Mouse (Mus musculus): ENCODE measurements around the gene Phactr3. TPM values are rescaled to one million over a fixed set of nuclear protein-coding genes. Genes with fewer than 3 reads are reported as not detected.

Gene Phactr3
- polyA plus RNA-seq, 1 experiment from 2014 or later, result 11.7 TPM

GRCm38 (mm10) chr2:178129676-178130075, 10.9 kb downstream of the Phactr3 start:
- H3K4me3 ChIP-seq (ENCODE audit: low read depth, low read length), result no peak overlapping the region
- DNase-seq (ENCODE audit: low spot score, missing footprints), result no peak
- H3K27me3 ChIP-seq (ENCODE audit: control insufficient read depth, insufficient read depth, low read length), result no peaks in the 10 kb centered on the region
- H3K9ac ChIP-seq (ENCODE audit: low read length), result no peak overlapping the region
- WGBS, result 87% methylated on average over 2 of the region's 2 CpGs
- H3K4me1 ChIP-seq (ENCODE audit: control insufficient read depth, insufficient read depth, low read length), result no peaks in the 10 kb centered on the region
- no peaks in the 10 kb centered on the region for H3K36me3 ChIP-seq (ENCODE audit: control insufficient read depth, insufficient read depth, low read length)
- H3K27ac ChIP-seq (ENCODE audit: low read depth, low read length), result no peak overlapping the region
- H3K4me2 ChIP-seq, result no peak overlapping the region
- no peaks in the 10 kb centered on the region for H3K9me3 ChIP-seq (ENCODE audit: control insufficient read depth, low read length)
- no peak for ATAC-seq (ENCODE audit: low FRiP score)

GRCm38 (mm10) chr2:178130536-178130935, 11.8 kb downstream of the Phactr3 start:
- no peaks in the 10 kb centered on the region for H3K4me1 ChIP-seq (ENCODE audit: control insufficient read depth, insufficient read depth, low read length)
- no peak overlapping the region for H3K9ac ChIP-seq (ENCODE audit: low read length)
- H3K36me3 ChIP-seq (ENCODE audit: control insufficient read depth, insufficient read depth, low read length), result no peaks in the 10 kb centered on the region
- no peak overlapping the region for H3K4me2 ChIP-seq
- no peak overlapping the region for H3K27ac ChIP-seq (ENCODE audit: low read depth, low read length)
- DNase-seq (ENCODE audit: low spot score, missing footprints), result no peak
- no peaks in the 10 kb centered on the region for H3K9me3 ChIP-seq (ENCODE audit: control insufficient read depth, low read length)
- WGBS, result 94% methylated on average over 5 of the region's 5 CpGs
- no peaks in the 10 kb centered on the region for H3K27me3 ChIP-seq (ENCODE audit: control insufficient read depth, insufficient read depth, low read length)
- no peak overlapping the region for H3K4me3 ChIP-seq (ENCODE audit: low read depth, low read length)
- ATAC-seq (ENCODE audit: low FRiP score), result no peak

- DNase-seq (ENCODE audit: low spot score, missing footprints) (peak; percentile 31), ATAC-seq (ENCODE audit: low FRiP score) (no peak)
- Histone ChIP-seq H3K27ac (ENCODE audit: low read depth, low read length) (no peak overlapping the region), H3K4me3 (ENCODE audit: low read depth, low read length) (no peak overlapping the region), H3K9ac (ENCODE audit: low read length) (no peak overlapping the region), H3K27me3 (ENCODE audit: control insufficient read depth, insufficient read depth, low read length) (no peaks in the 10 kb centered on the region), H3K36me3 (ENCODE audit: control insufficient read depth, insufficient read depth, low read length) (no peaks in the 10 kb centered on the region), H3K4me2 (no peak overlapping the region), H3K4me1 (ENCODE audit: control insufficient read depth, insufficient read depth, low read length) (0 out of 2 replicates have a peak, but pooled peaks cover 2% of the 10 kb centered on the region), H3K9me3 (ENCODE audit: control insufficient read depth, low read length) (no peaks in the 10 kb centered on the region)
- 74% methylated on average over 5 of the region's 5 CpGs for WGBS
Observed at GRCm38 (mm10) chr2:178131011-178131410, 12.2 kb downstream of the Phactr3 start.

GRCm38 (mm10) chr2:178131606-178132365, 13.0 kb downstream of the Phactr3 start:
- DNase-seq (ENCODE audit: low spot score, missing footprints) (peak; percentile 51), ATAC-seq (ENCODE audit: low FRiP score) (no peak)
- no peak overlapping the region for H3K4me2 ChIP-seq
- H3K4me3 ChIP-seq (ENCODE audit: low read depth, low read length), result no peak overlapping the region
- H3K36me3 ChIP-seq (ENCODE audit: control insufficient read depth, insufficient read depth, low read length), result no peaks in the 10 kb centered on the region
- no peaks in the 10 kb centered on the region for H3K9me3 ChIP-seq (ENCODE audit: control insufficient read depth, low read length)
- H3K9ac ChIP-seq (ENCODE audit: low read length), result no peak overlapping the region
- WGBS, result 95% methylated on average over 5 of the region's 5 CpGs
- H3K27me3 ChIP-seq (ENCODE audit: control insufficient read depth, insufficient read depth, low read length), result no peaks in the 10 kb centered on the region
- no peak overlapping the region for H3K27ac ChIP-seq (ENCODE audit: low read depth, low read length)
- H3K4me1 ChIP-seq (ENCODE audit: control insufficient read depth, insufficient read depth, low read length), result 0 out of 2 replicates have a peak, but pooled peaks cover 2% of the 10 kb centered on the region

GRCm38 (mm10) chr2:178135713-178136112, 16.9 kb downstream of the Phactr3 start:
- Histone ChIP-seq H3K9me3 (ENCODE audit: control insufficient read depth, low read length) (no peaks in the 10 kb centered on the region), H3K4me3 (ENCODE audit: low read depth, low read length) (no peak overlapping the region), H3K27ac (ENCODE audit: low read depth, low read length) (no peak overlapping the region), H3K36me3 (ENCODE audit: control insufficient read depth, insufficient read depth, low read length) (no peaks in the 10 kb centered on the region), H3K4me2 (no peak overlapping the region), H3K4me1 (ENCODE audit: control insufficient read depth, insufficient read depth, low read length) (0 out of 2 replicates have a peak, but pooled peaks cover 2% of the 10 kb centered on the region), H3K27me3 (ENCODE audit: control insufficient read depth, insufficient read depth, low read length) (no peaks in the 10 kb centered on the region), H3K9ac (ENCODE audit: low read length) (no peak overlapping the region)
- 40% methylated on average over 4 of the region's 4 CpGs for WGBS
- ATAC-seq (ENCODE audit: low FRiP score) (no peak), DNase-seq (ENCODE audit: low spot score, missing footprints) (peak; percentile 41)

GRCm38 (mm10) chr2:178137518-178137917, 18.7 kb downstream of the Phactr3 start:
- H3K36me3 ChIP-seq (ENCODE audit: control insufficient read depth, insufficient read depth, low read length), result no peaks in the 10 kb centered on the region
- no peak for ATAC-seq (ENCODE audit: low FRiP score)
- WGBS, result 8% methylated on average over 3 of the region's 3 CpGs

GRCm38 (mm10) chr2:178141489-178141922, 22.7 kb downstream of the Phactr3 start:
- no peak overlapping the region for H3K27ac ChIP-seq (ENCODE audit: low read depth, low read length)
- no peaks in the 10 kb centered on the region for H3K36me3 ChIP-seq (ENCODE audit: control insufficient read depth, insufficient read depth, low read length)
- 0% methylated on average over 10 of the region's 10 CpGs for WGBS
- peaks cover 8% of the 10 kb centered on the region for H3K4me1 ChIP-seq (ENCODE audit: control insufficient read depth, insufficient read depth, low read length)
- ATAC-seq (ENCODE audit: low FRiP score), result peak; percentile 77
- peaks cover 3% of the 10 kb centered on the region for H3K27me3 ChIP-seq (ENCODE audit: control insufficient read depth, insufficient read depth, low read length)
- peak; percentile 92 for DNase-seq (ENCODE audit: low spot score, missing footprints)
- H3K9me3 ChIP-seq (ENCODE audit: control insufficient read depth, low read length), result no peaks in the 10 kb centered on the region
- H3K4me3 ChIP-seq (ENCODE audit: low read depth, low read length), result peak overlapping the region; percentile 58
- H3K9ac ChIP-seq (ENCODE audit: low read length), result peak overlapping the region; percentile 89; the same call in 1 of the 2 replicates
- peak overlapping the region; percentile 96 for H3K4me2 ChIP-seq

More at GRCm38 (mm10) chr2:178137518-178137917, 18.7 kb downstream of the Phactr3 start:
- no peaks in the 10 kb centered on the region; the same call in none of the 2 replicates for H3K27me3 ChIP-seq (ENCODE audit: control insufficient read depth, insufficient read depth, low read length)
- no peaks in the 10 kb centered on the region for H3K9me3 ChIP-seq (ENCODE audit: control insufficient read depth, low read length)
- H3K9ac ChIP-seq (ENCODE audit: low read length), result no peak overlapping the region
- DNase-seq (ENCODE audit: low spot score, missing footprints), result peak; percentile 93
- H3K4me1 ChIP-seq (ENCODE audit: control insufficient read depth, insufficient read depth, low read length), result peaks cover 4% of the 10 kb centered on the region
- no peak overlapping the region for H3K4me3 ChIP-seq (ENCODE audit: low read depth, low read length)
- no peak overlapping the region for H3K4me2 ChIP-seq
- H3K27ac ChIP-seq (ENCODE audit: low read depth, low read length), result no peak overlapping the region

- Histone ChIP-seq H3K27ac (ENCODE audit: low read depth, low read length) (peak overlapping the region; percentile 14; the same call in 1 of the 2 replicates), H3K36me3 (ENCODE audit: control insufficient read depth, insufficient read depth, low read length) (no peaks in the 10 kb centered on the region), H3K27me3 (ENCODE audit: control insufficient read depth, insufficient read depth, low read length) (peaks cover 3% of the 10 kb centered on the region), H3K9ac (ENCODE audit: low read length) (peak overlapping the region; percentile 89), H3K4me3 (ENCODE audit: low read depth, low read length) (peak overlapping the region; percentile 58), H3K4me1 (ENCODE audit: control insufficient read depth, insufficient read depth, low read length) (peaks cover 8% of the 10 kb centered on the region), H3K9me3 (ENCODE audit: control insufficient read depth, low read length) (no peaks in the 10 kb centered on the region), H3K4me2 (peak overlapping the region; percentile 96)
- 11% methylated on average over 42 of the region's 42 CpGs for WGBS
- peak; percentile 61 for ATAC-seq (ENCODE audit: low FRiP score)
- DNase-seq (ENCODE audit: low spot score, missing footprints), result peak; percentile 94
Observed at GRCm38 (mm10) chr2:178142291-178143023, 23.7 kb downstream of the Phactr3 start.

GRCm38 (mm10) chr2:178143024-178143415, 24.2 kb downstream of the Phactr3 start:
- Histone ChIP-seq H3K27ac (ENCODE audit: low read depth, low read length) (no peak overlapping the region), H3K4me3 (ENCODE audit: low read depth, low read length) (peak overlapping the region; percentile 58), H3K4me1 (ENCODE audit: control insufficient read depth, insufficient read depth, low read length) (peaks cover 8% of the 10 kb centered on the region), H3K27me3 (ENCODE audit: control insufficient read depth, insufficient read depth, low read length) (peaks cover 3% of the 10 kb centered on the region), H3K9ac (ENCODE audit: low read length) (peak overlapping the region; percentile 89), H3K4me2 (peak overlapping the region; percentile 96), H3K36me3 (ENCODE audit: control insufficient read depth, insufficient read depth, low read length) (no peaks in the 10 kb centered on the region), H3K9me3 (ENCODE audit: control insufficient read depth, low read length) (no peaks in the 10 kb centered on the region)
- ATAC-seq (ENCODE audit: low FRiP score) (no peak; the same call in 1 of the 2 replicates), DNase-seq (ENCODE audit: low spot score, missing footprints) (no peak)
- 62% methylated on average over 3 of the region's 3 CpGs for WGBS

All from midbrain, embryonic 11.5 days (tissue).